Mouse (Mus musculus) limb, embryonic 12.5 days (tissue): ENCODE measurements around the gene Dnlz. TPM values are rescaled to one million over a fixed set of nuclear protein-coding genes. Genes with fewer than 3 reads are reported as not detected.
A peak's percentile ranks its signal among the peaks of the same experiment; 100 is the strongest.

ENCODE experiments used
- ATAC-seq: fragments of 200-750 bp; cut with Nextera tagmentation; 2 replicates; pipeline ENCODE4 v1.8.0; 2017; ENCODE audit warnings: low read depth, moderate TSS enrichment; ENCODE audit not compliant: insufficient number of reproducible peaks, insufficient read depth, low FRiP score, low TSS enrichment
- H3K27ac ChIP-seq: fragments of 300-500 bp; sonication (generic); 2 replicates; pipeline ENCODE4 v1.5.1; 2016; ENCODE audit warnings: mild to moderate bottlenecking, moderate library complexity
- H3K27me3 ChIP-seq: fragments of 300-500 bp; sonication (generic); 2 replicates; pipeline ENCODE4 v1.6.1; 2016; ENCODE audit warnings: mild to moderate bottlenecking, moderate library complexity
- H3K36me3 ChIP-seq: fragments of 300-500 bp; sonication (generic); 2 replicates; pipeline ENCODE4 v1.6.1; 2016; ENCODE audit warnings: mild to moderate bottlenecking, moderate library complexity
- H3K4me1 ChIP-seq: fragments of 300-500 bp; sonication (generic); replicated peaks from 2 replicates; pipeline ENCODE4 v1.6.1; 2016
- H3K4me2 ChIP-seq: fragments of 300-500 bp; sonication (generic); 2 replicates; pipeline ENCODE4 v1.6.1; 2016; ENCODE audit warnings: mild to moderate bottlenecking, moderate library complexity
- H3K4me3 ChIP-seq: fragments of 300-500 bp; sonication (generic); replicated peaks from 2 replicates; pipeline ENCODE4 v1.5.1; 2016; ENCODE audit warnings: mild to moderate bottlenecking
- H3K9ac ChIP-seq: fragments of 300-500 bp; sonication (generic); replicated peaks from 2 replicates; pipeline ENCODE4 v1.6.1; 2016; ENCODE audit warnings: mild to moderate bottlenecking, moderate library complexity
- H3K9me3 ChIP-seq: fragments of 300-500 bp; sonication (generic); 2 replicates; pipeline ENCODE4 v1.6.1; 2016; ENCODE audit warnings: mild to moderate bottlenecking, moderate library complexity
- WGBS: fragments of 180-500 bp; shearing (Covaris S2); methylation state at CpG from one replicate; pipeline ENCODE4 v1.1.7; 2016; 5-methylcytosine and 5-hydroxymethylcytosine counted together
- polyA plus RNA-seq: library from polyadenylated mRNA; unstranded; fragments of >200 nt; fragmentation: Nextera tagmentation; extraction: Ambion mirVana; gene quantifications from 2 replicates; pipeline ENCODE4 v1.2.1, GENCODE M21; 2016

The Dnlz gene
- polyA plus RNA-seq, 1 experiment from 2014 or later, result 32.2 TPM

DNA sequence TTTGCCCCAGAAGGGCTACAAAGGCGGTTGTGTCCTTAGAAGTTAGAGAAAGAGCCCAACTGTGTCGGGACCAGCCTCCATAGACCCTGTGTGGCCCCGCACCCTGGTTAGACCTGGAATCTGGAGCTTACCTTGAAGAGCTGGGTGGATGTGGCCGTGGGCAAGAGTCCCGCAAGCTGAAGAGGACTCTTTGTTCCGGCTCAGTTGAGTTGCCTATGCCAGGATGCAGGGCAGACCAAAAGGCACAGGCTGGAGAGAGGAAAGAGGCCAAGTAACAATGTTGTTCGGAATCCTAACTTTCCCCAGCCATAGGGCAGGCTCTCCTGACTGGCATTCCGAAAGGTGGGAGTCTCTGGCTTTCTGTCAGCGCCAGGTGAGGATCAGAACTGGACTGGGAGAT lies 32.8 kb downstream of the Dnlz start:
- H3K4me3 ChIP-seq, result no peak overlapping the region
- H3K27ac ChIP-seq, result no peak overlapping the region
- 94% methylated on average over 9 of the region's 9 CpGs for WGBS
- ATAC-seq, result no peak
- H3K27me3 ChIP-seq, result no peaks in the 10 kb centered on the region
- H3K4me2 ChIP-seq, result no peak overlapping the region
- H3K36me3 ChIP-seq, result peaks cover 50% of the 10 kb centered on the region
- no peaks in the 10 kb centered on the region for H3K9me3 ChIP-seq
- no peak overlapping the region for H3K9ac ChIP-seq
- H3K4me1 ChIP-seq, result peaks cover 47% of the 10 kb centered on the region

DNA sequence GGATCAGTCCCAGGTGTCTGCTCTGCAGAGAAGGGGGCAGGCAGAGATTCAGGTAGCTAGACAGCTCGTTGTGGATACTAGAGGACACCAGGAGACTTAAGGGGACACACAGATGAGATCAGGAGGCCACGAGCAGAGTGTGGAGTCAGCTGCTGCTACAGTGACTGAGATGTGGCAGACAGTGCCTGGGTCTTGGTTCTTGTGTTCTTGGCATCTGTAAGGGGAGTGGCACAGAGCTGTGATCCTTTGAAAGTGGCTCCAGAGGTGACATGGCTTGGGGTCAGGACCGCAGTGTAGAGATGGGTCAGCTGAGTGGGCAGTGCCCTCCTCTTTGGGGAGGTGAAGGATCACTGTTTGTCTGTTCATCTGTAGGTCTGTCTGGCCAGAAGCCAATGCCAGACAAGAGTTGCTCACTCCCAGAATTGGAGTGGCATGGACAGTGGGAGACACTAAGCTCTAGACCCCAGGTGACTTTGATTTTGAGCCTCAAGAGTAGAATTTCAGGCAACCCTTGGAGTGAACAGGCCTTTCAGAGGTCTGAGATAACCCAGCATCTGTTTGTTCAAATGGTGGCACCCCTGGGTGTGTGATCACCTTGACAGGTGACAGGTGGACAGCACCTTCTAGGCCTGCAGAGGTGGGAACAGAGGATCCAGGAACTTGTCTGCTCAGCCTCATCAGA lies 33.8 kb downstream of the Dnlz start:
- Histone ChIP-seq H3K4me1 (peaks cover 55% of the 10 kb centered on the region), H3K4me2 (peak overlapping the region; percentile 90), H3K27ac (no peak overlapping the region), H3K9ac (no peak overlapping the region), H3K36me3 (peaks cover 40% of the 10 kb centered on the region), H3K4me3 (no peak overlapping the region), H3K9me3 (no peaks in the 10 kb centered on the region), H3K27me3 (no peaks in the 10 kb centered on the region)
- 85% methylated on average over 3 of the region's 3 CpGs for WGBS
- no peak for ATAC-seq

DNA sequence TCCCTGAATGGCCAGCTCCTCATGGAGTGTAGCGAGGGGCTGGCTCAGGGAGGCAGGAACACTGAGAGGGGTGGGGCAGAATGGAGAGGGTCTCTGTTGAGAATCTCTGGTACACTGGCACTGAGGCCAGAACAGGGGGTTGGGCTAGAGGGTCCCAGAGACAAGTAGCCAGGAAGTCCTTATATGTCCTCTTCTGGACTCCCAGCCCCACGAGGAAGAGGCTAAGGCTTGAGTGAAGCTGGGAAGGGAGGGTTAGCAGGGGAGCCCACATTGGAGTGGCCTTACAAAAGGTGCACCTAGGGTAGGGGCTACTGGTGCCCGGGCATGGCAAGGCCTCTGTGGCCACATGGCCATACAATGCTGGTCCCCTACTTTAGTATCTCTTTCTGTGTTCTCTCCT lies 34.5 kb downstream of the Dnlz start:
- H3K36me3 ChIP-seq, result peaks cover 33% of the 10 kb centered on the region
- 68% methylated on average over 3 of the region's 3 CpGs for WGBS
- no peaks in the 10 kb centered on the region for H3K27me3 ChIP-seq
- peak overlapping the region; percentile 90 for H3K4me2 ChIP-seq
- peak overlapping the region; percentile 97 for H3K27ac ChIP-seq
- H3K9ac ChIP-seq, result peak overlapping the region; percentile 93
- H3K4me3 ChIP-seq, result peak overlapping the region; percentile 89
- peaks cover 61% of the 10 kb centered on the region for H3K4me1 ChIP-seq
- no peak for ATAC-seq
- no peaks in the 10 kb centered on the region for H3K9me3 ChIP-seq

DNA sequence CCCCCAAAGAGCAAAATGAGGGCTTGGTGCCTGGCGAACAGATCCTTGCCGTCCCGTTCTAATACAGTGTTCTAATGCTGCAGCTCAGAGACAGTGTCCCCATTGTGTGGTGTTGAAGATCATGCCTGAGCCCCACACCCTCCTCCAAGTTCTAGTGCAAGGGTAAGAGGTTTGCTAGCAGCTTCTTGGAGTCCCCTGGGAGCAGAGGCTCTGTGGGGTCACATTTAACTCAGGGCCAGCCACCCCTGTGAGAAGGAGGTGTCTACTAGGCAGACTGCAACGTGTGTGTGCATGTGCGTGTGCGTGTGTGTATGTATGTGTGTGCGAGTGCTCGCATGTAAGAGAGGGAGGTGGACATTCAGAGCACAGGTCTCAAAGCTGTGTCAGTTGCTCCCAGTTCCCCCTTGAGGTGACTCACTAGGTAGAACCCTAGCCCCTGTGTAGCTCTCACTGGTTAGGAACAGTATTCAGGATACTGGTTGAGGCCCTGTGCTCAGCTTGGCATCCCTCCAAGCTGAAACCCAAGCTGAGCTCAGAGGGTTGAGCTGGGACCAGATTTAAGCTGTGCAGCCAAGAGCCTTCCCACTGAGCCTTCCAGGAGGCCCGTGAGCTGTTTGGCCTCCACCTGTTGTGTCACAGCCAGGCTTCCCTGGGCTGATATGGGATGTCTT lies 35.2 kb downstream of the Dnlz start:
- H3K4me3 ChIP-seq, result peak overlapping the region; percentile 89
- H3K27ac ChIP-seq, result peak overlapping the region; percentile 97
- no peaks in the 10 kb centered on the region for H3K27me3 ChIP-seq
- H3K36me3 ChIP-seq, result peaks cover 26% of the 10 kb centered on the region; the same call in 1 of the 2 replicates
- peak overlapping the region; percentile 93 for H3K9ac ChIP-seq
- WGBS, result 61% methylated on average over 9 of the region's 9 CpGs
- peak overlapping the region; percentile 90 for H3K4me2 ChIP-seq
- H3K9me3 ChIP-seq, result no peaks in the 10 kb centered on the region
- peaks cover 64% of the 10 kb centered on the region for H3K4me1 ChIP-seq
- ATAC-seq, result peak; percentile 22; the same call in 1 of the 2 replicates

DNA sequence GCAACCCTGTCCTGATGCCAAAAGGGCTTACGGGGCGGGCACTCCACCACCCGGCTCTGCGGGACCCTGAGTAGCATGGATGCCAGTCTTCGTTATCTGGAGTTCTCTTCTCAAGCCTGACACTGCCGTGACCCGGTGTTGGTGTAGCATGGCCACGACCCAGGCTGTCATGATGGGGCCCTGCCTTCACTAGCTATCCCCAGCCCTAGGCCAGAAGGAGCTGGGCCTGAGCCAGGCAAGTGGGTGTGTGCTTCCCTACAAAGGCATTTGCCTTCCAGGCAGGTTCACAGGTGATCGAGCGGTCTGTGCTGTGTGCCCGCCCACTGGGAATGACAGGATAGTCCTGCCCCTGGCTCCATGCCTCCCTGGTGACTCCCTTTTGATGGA lies 36.0 kb downstream of the Dnlz start:
- Histone ChIP-seq H3K27me3 (no peaks in the 10 kb centered on the region), H3K4me2 (peak overlapping the region; percentile 90), H3K27ac (peak overlapping the region; percentile 97), H3K4me1 (peaks cover 64% of the 10 kb centered on the region), H3K36me3 (peaks cover 24% of the 10 kb centered on the region; the same call in 1 of the 2 replicates), H3K9ac (peak overlapping the region; percentile 93), H3K4me3 (peak overlapping the region; percentile 89), H3K9me3 (no peaks in the 10 kb centered on the region)
- WGBS, result 0% methylated on average over 11 of the region's 11 CpGs
- ATAC-seq, result peak; percentile 39; the same call in 1 of the 2 replicates

DNA sequence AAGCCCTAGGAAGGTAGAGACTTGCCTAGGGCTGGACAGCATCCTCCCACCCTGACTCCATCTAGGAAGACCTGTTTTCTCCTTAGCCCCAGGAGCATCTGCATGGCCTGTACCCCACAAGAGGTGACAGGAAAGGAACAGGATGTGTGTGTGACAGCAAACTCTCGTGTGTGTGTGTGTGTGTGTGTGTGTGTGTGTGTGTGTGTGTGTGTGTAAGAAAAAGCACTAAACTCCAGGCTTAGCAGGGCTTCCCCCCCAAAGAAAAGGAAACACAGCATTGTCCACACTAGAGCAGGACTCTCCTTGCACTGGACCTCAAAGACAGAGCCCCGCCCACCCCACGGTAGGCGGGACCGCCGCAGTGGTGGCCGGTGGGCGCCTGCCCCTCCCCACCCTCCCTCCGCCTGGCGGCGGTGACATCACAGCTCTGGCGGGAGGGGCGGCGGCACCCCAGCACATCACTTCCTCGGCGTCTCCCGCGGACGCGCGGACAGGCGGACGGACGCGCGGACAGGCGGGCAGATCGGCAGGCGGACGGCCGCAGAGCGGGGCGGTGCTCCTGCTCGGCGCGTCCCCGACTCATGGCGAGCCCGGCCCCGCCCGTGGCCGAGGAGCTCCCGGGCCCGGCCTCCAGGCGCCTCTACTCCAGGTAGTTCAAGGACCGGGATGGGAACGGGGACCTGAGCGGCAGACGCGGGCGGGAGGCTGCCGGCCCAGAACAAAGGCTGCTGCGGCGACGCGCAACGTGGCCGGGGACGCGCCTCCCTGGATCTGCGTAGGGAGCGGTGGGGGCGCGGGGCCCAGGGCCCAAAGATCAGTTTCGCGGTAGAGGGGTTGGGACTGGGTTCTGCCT lies 36.6 kb downstream of the Dnlz start, which contains the start of gene Gpsm1:
Gene Gpsm1, plus strand, starts transcription at position 444 of the 853 bp plus-strand sequence.
- H3K9ac ChIP-seq, result peak within 1 kb of the TSS; percentile 93
- H3K27ac ChIP-seq, result peak within 1 kb of the TSS; percentile 97
- peak within 1 kb of the TSS; percentile 90 for H3K4me2 ChIP-seq
- peaks cover 66% of the 10 kb centered on the region for H3K4me1 ChIP-seq
- WGBS, result under 1% methylated on average over 65 of the region's 66 CpGs
- no peaks in the 10 kb centered on the region for H3K9me3 ChIP-seq
- peaks cover 22% of the 10 kb centered on the region; the same call in 1 of the 2 replicates for H3K36me3 ChIP-seq
- no peaks in the 10 kb centered on the region for H3K27me3 ChIP-seq
- peak within 1 kb of the TSS; percentile 89 for H3K4me3 ChIP-seq
- ATAC-seq, result peak; percentile 65

DNA sequence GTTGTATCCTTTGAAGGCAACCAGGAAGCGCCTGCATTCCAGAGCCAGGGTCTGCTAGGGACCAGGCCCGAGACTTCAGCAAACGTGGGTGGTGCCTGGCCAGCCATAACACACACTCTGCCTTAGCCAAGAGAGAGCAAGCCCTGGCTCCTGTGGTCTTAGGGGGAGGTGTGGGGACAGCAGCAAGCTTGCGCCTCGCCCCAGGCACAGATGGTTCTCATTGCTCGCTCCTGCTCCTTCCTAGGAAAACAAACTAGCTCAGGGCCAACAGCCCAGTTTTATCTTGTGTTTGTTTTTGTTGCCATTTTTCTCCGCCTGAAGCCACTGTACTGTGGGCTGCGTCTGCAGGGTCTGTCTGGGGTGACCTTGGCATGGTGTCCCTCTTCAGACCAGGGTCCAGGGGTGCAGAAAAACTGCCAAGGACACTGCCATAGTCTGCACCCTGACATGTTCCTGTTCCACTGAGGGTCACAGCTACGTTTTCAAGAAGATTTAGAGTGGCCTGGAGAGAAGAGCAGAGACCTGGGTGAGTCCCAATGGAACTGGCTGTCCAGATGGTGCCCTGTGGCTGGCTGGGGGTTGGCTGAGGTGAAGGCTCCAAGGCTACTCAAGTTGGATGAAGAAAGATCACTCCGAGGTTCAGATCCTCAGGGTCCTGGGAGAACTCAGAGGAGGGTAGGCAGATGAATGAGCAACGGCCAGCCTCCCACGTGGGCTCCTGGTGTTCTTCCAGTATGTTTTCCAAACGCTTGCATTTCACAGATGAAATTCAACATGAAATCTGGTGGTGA lies 37.4 kb downstream of the Dnlz start:
- ATAC-seq, result peak; percentile 10; the same call in 1 of the 2 replicates
- no peaks in the 10 kb centered on the region for H3K9me3 ChIP-seq
- H3K27ac ChIP-seq, result peak overlapping the region; percentile 97
- no peaks in the 10 kb centered on the region for H3K27me3 ChIP-seq
- peak overlapping the region; percentile 93 for H3K9ac ChIP-seq
- H3K4me1 ChIP-seq, result peaks cover 72% of the 10 kb centered on the region
- 27% methylated on average over 13 of the region's 13 CpGs for WGBS
- H3K4me3 ChIP-seq, result peak overlapping the region; percentile 89
- peaks cover 14% of the 10 kb centered on the region; the same call in 1 of the 2 replicates for H3K36me3 ChIP-seq
- peak overlapping the region; percentile 90 for H3K4me2 ChIP-seq

DNA sequence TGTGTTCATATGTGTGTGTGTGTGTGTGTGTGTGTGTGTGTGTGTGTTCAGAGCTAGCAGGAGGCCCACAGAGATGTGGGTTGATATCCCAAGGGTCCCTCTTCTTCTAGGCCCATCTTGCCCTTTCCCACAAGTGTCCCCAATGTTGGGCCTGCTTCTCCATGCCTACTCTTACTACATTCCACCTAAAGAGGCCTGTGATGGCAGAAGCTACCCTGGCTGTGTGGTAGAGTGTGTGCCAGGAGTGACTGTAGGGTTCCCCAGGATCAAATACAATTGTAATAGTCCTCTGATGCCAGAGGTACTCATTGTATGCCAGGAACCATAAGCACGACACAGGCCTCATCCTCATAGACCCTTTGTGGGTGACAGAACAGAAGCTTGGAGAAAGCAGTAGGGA lies 38.5 kb downstream of the Dnlz start:
- WGBS, result 93% methylated on average over 1 of the region's 1 CpGs
- Histone ChIP-seq H3K27ac (peak overlapping the region; percentile 97), H3K4me2 (no peak overlapping the region), H3K4me1 (peaks cover 73% of the 10 kb centered on the region), H3K27me3 (no peaks in the 10 kb centered on the region), H3K4me3 (no peak overlapping the region), H3K36me3 (peaks cover 5% of the 10 kb centered on the region; the same call in 1 of the 2 replicates), H3K9ac (no peak overlapping the region), H3K9me3 (no peaks in the 10 kb centered on the region)
- ATAC-seq, result no peak

DNA sequence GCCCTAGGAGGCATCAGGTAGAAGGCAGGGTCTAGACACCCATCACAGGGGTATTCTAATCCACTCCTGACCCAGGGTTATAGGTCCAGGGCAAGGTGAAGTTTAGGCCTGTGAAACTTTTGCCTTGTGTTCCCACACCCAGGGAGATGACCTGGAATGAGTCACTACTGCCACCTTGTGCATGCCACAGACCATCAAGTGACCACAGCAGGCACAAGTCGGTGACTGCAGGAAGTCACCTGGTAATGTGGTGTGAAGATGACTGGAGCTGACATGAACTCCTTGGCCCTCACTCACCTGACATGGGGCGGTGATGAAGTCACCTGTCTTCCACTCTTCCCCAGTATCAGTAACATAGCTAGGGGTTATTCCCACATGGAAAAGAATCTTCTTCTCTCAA lies 39.1 kb downstream of the Dnlz start:
- Histone ChIP-seq H3K4me1 (peaks cover 68% of the 10 kb centered on the region), H3K27ac (no peak overlapping the region), H3K27me3 (no peaks in the 10 kb centered on the region), H3K9me3 (no peaks in the 10 kb centered on the region), H3K4me3 (no peak overlapping the region), H3K36me3 (no peaks in the 10 kb centered on the region), H3K9ac (no peak overlapping the region), H3K4me2 (no peak overlapping the region)
- ATAC-seq, result no peak
- WGBS, result 58% methylated on average over 2 of the region's 2 CpGs

DNA sequence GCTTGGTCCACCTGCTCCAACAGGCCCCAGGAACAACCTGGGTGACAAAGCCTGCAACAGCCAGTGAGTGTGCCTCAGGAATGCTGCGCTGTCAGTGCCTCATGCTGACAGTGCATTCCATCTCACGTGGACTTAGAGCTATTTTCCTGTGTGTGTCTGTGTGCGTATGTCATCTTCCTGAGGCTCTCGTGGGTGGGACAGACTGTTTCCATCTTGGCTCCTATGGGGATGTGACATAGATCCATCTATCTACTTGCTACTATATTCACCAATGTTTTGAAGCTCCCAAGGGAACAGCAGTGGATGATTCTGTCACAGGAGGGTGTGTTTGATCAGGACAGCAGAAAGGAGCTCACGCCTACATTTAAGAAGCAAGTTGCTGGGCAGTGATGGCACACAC lies 40.0 kb downstream of the Dnlz start:
- peaks cover 59% of the 10 kb centered on the region for H3K4me1 ChIP-seq
- H3K9ac ChIP-seq, result no peak overlapping the region
- H3K27ac ChIP-seq, result no peak overlapping the region
- no peaks in the 10 kb centered on the region for H3K9me3 ChIP-seq
- H3K27me3 ChIP-seq, result no peaks in the 10 kb centered on the region
- no peak overlapping the region for H3K4me3 ChIP-seq
- ATAC-seq, result no peak
- no peaks in the 10 kb centered on the region for H3K36me3 ChIP-seq
- 76% methylated on average over 5 of the region's 5 CpGs for WGBS
- no peak overlapping the region for H3K4me2 ChIP-seq
